Mouse (Mus musculus) kidney, postnatal 25 days (tissue): ENCODE data around the gene Spon1.

Experiments
- DNase-seq, 2 experiments: peaks; one replicate each; pipeline ENCODE4 v3.0.0; 2021; ENCODE audit warnings: mixed read lengths in 2 of 2

The Spon1 gene

GRCm38 (mm10) chr7:113845191-113845590 lies 79.4 kb downstream of the Spon1 start:
- no peak for DNase-seq

GRCm38 (mm10) chr7:113846553-113846952 lies 80.8 kb downstream of the Spon1 start:
- no peak for DNase-seq

DNA sequence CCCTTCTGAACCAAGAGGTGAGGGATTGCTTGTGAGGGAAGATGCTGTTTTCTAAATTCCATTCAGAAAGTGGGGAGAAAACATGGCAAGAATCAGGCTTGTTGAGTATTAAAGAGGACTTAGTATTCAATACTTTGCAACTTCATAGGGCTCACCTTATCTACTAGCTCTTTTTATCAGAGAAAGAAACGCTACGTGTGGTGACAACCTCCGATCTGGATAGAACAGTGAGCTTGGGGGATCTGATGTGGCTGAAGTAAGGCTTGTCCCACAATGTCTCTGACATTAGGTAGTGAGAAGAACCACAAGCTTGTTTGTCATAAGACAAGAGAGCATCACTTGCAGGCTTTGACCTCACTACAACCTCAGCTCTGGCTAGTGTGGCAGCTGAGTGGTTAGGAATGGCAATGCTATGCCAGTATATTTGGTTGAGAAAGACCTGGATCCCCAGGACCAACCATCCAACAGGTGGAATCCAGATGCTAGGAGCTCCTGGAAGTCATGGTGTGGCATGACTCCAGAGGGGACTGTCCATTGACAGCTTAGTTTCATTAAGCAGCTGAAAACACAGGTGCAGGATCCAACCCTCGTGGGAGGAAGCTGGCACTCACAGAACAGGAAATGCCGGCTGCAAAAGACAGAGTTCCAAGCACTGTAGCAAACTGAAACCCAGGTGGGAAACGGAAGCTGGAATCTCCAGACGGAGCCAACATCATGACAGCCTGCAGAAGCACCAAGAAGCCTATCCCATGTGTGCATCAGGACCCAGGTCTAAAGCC lies 81.4 kb downstream of the Spon1 start:
- DNase-seq: no peak

- no peak for DNase-seq
Measured at GRCm38 (mm10) chr7:113850389-113850788, 84.6 kb downstream of the Spon1 start.

- DNase-seq: no peak
Measured at GRCm38 (mm10) chr7:113855396-113855795, 89.6 kb downstream of the Spon1 start.

DNA sequence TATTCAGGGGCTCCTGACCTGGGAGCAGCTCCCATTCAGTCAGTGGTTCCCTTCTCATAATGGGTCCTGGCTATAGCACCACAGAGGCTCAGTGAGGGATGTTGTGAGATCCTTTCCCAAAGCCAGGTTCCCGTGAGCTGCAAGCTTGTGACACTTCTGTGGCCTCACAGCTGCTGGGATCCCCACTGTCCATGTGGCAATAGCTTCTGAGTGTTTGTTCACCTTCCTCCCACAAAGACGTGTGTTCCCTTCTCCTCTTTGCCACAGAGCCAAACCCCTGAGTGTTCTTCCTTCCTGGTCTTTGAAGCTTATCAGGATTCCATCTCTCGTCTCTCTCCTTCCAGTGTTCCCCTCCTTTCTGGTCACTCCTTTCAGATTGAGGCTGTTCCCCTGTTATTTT lies 90.3 kb downstream of the Spon1 start:
- no peak for DNase-seq

DNA sequence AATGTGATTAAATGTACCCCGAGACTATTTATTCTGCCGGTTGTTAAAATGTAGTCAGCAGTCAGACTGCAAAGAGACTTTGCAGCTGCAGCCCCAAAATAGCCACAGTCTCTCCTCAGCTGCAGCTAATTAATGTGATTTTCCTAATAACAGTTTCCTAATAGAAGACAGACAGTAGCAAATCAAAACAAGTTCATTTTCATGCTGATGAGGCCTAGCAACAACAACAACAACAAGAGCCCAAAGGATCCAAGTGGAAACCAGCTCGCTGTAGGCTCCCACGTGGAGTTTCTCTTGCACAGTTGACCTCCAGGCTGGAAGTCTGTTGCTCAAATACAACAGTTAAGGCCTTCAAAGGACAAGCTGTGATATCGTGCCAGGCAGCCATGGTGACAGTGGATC lies 93.7 kb downstream of the Spon1 start:
- peak in 1 of 2 experiments; percentile 45 for DNase-seq

GRCm38 (mm10) chr7:113861964-113862363 lies 96.2 kb downstream of the Spon1 start:
- no peak for DNase-seq

GRCm38 (mm10) chr7:113872846-113873245 lies 107.0 kb downstream of the Spon1 start:
- no peak for DNase-seq

DNA sequence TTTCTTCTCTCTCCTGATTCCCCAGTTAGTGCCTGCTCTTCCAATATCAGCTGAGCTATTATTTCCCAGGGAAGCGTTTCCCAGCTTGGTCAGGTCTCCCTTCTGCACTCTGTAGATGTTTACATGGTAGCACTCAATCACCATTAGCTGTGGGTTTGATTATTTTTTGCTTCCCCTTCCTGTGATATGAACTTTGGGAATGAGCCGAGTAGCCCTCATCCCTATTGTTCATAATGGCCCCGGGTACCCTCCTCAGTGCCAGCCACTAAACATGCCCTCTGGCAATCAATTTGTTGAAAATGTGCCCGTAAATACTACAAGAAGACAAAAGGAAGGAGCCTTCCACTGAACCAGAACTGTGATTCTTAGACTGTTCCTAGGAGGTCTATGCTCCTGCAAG lies 111.7 kb downstream of the Spon1 start:
- no peak for DNase-seq

- DNase-seq: no peak
Measured at GRCm38 (mm10) chr7:113877926-113878325, 112.1 kb downstream of the Spon1 start.

GRCm38 (mm10) chr7:113879085-113879501 lies 113.3 kb downstream of the Spon1 start:
- no peak for DNase-seq

DNA sequence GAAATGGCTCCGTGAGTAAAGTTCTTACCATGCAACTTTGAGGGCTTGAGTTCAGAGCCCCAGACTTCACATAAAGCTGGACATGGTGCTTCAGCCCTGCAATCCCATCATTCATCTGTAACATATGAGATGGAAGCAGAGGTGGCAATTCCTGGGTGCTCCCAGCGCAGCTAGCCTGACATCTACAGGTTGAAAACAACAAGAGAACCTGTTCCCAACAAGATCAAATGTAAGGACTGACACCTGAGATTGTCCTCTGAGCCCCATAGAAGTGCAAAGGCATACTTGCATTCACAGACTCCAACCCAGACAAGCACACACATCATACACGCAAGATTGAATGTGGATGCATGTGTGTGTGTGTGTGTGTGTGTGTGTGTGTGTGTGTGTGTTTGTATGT lies 114.2 kb downstream of the Spon1 start:
- no peak for DNase-seq

- DNase-seq: no peak
Measured at GRCm38 (mm10) chr7:113890782-113891181, 125.0 kb downstream of the Spon1 start.

DNA sequence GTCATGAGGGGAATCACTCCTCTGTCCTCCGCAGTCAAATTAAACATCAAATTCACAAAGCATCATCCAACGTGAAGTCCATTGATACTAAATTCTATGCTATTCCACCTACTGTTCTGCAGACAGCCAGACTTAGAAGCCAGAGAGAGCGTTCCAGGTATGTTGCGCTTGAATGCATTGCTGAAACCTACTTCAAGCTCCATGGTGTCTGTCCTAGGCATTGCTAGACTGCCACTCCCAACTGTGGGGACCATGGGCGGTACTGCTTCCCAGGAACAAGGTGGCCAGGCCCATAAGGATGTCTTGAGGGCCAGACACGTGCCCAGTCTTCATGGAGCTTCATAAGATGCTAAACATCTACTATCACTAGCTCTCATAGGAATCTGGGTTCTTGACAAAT lies 125.7 kb downstream of the Spon1 start:
- DNase-seq: no peak

DNA sequence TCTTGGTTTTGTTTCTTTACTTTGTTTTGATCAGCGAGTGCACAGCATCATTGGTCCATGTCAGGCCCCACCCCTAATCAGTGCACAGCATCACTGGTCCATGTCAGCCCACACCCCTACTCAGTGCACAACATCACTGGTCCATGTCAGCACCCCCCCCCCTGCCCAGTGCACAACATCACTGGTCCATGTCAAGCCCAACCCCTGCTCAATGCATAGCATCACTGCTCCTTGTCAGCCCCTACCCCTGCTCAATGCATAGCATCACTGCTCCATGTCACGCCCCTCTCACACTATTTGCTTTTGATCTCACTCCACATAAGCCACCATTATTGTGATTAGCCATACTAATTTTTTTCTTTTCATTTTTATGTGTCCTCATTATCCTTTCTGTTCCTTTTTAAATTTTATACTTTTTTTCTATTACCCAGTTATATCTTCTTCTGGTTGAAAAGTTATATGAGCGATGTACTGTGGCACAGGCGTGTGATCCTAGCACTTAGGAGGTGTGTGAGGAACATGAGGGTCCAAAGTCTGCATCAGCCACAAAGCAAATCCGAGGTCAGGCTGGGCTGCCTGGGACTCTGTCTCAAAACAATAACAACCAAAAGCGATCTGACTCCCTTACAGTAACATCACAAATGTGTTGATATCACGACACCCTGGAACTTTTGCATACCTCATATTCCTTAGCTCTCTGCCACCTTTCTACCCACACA lies 128.3 kb downstream of the Spon1 start:
- no peak for DNase-seq

GRCm38 (mm10) chr7:113895266-113895665 lies 129.5 kb downstream of the Spon1 start:
- DNase-seq: no peak

DNA sequence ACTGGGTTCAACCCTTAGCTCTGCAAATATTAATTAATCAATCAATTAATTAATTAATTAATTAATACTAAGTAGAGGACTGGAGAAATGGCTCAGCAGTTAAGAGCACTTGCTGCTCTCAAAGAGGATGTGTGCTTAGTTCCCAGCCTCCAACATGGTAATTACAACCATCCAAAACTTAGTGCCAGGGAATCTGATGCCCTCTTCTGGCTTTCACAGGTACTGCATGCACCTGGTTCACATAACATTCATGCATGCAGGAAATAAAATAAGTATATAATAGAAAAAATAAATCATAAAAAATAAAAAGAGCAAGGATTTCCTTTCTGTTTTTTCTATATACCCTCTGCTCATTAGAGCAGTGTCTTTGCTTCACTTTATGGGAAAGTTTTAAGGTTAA lies 132.6 kb downstream of the Spon1 start:
- no peak for DNase-seq

DNA sequence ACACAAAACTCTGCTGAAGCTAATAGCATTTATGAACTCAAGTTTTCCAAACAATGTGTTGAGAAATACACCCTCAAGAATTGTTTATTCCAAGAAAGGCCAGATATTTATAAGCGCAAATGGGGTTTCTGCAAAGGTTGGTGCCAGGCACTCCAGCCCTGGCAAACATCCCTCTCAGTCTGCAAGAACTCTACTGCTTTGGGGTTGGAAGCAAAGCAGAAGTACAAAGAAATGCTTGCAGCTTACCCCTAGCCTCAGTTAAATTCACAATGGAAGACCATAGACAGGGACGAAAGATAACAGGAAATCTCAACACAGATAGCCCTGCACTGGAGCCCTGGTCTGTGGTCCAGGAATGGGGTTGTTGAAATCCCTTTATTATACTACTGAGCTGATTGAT lies 135.7 kb downstream of the Spon1 start:
- no peak for DNase-seq

DNA sequence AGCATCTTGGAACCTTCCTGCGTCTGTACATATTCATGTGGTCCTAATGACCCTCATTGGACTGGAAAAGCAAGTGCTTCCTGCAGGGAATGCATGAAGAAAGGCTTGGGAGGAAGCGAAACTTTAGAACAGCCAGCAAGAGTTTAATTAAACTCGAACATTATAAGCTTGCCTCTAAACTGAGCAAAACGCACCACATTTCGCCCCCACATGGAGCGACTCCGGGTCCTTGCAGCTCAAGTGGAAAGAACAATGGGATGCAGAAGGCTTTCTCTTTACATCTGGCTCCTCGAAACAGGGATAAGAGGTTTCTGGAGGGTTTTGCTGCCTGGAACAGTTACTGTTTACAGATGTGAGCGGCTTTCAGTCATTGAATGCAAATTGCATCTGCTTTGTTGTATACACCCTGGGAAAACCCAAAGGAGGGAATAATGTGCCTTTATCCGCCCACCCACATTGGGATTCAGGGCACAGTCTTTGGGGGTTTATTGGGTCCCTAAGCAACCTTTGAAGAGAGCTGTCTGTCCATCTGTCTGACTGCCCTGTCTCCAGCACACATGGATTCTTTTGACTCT lies 136.2 kb downstream of the Spon1 start:
- DNase-seq: no peak

DNA sequence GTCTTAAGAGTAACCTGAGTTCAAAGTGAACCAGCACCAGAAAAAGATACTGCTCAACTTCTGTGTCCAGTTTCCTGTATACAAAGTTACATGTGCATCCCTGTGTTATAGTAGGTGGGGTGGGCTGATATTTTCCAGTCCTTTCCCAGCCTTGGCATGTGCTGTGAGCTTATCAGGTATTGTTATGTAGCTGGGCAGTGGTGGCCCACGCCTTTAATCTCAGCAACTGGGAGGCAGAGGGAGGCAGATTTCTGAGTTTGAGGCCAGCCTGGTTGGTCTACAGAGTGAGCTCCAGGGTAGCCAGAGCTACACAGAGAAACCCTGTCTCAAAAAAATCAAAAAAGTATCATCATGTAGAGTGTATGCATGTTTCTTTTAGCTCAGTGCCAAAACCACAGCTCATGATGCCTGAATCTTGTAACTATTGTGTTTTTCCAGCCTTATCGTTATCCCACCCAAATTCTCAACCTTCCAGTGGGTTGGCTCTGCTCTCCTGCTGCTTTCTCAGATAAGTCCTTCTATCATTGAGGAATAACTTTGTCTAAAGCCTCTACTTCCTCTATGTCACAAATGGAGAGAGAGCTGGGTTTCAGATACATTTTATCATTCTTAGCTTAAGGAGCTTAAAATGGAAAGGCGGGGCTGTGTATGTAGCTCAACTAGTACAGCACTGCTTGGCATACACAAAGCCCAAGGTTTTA lies 137.5 kb downstream of the Spon1 start:
- no peak for DNase-seq

- DNase-seq: no peak
Measured at GRCm38 (mm10) chr7:113903939-113904338, 138.1 kb downstream of the Spon1 start.

DNA sequence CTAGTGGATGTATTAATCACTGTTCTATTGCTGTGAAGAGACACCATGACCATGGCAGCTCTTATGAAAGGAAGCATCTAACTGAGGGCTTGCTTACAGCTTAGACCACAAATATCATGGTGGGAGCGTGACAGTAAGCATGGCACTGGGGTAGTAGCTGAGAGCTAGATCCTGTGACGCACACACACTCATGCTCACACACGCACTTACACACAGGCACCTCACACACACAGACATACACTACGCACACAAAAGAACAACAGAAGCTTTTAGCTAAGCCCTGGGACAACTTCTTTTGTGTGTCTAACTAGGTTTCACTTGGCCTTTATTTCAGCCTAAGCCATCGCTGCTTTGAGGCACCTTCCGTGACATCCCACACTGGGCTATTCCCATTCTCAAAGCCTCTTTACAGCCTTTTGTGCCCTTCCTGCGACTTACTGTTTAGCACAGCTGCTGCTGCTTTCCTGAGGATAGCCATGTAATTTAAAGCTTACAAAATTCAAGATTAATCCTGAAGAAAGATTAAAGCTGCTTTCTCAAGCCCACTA lies 138.6 kb downstream of the Spon1 start:
- no peak for DNase-seq
